Mouse (Mus musculus) left cerebral cortex, postnatal 36 days (tissue): ENCODE data around the gene Maea. TPM values are rescaled to one million over a fixed set of nuclear protein-coding genes. Genes with fewer than 3 reads are reported as not detected.

Source experiments
- total RNA-seq, 2 experiments: library from RNA; stranded (reverse); gene quantifications; 2 replicates each; pipeline ENCODE4 v1.2.3; 2021

Maea gene
- total RNA-seq, 2 experiments from 2014 or later: 91.2 to 97.2 TPM

Other genes starting within 250 kb of the Maea start
- gene Slc5a1, start 231.3 kb upstream of the Maea start, total RNA-seq: not detected
- under 1 TPM in 1 of 2 experiments, not detected in 1; 0.18 TPM for gene Spon2, start 117.1 kb upstream of the Maea start, total RNA-seq
- gene Ctbp1, start 60.5 kb upstream of the Maea start, total RNA-seq: 100 to 1,000 TPM; 298 to 335 TPM
- 1 to 10 TPM; 5.6 to 7.2 TPM for gene Uvssa, start 43.0 kb downstream of the Maea start, total RNA-seq
- not detected for gene Nkx1-1, start 98.5 kb downstream of the Maea start, total RNA-seq